In genomic region chr8:26903289-26903688, GRCm38 (mm10) we compare ENCODE assay signal across 25 mouse cellular contexts.
"Had no signal": no experiment of that assay in that cellular context is flagged by ENCODE, and none has a peak within 500 bp of the region (broad histone marks: within the 10 kb centered on the region; RNA-seq: fewer than 3 reads in every experiment).

No protein-coding gene starts in this region.

- H3K9me3 ChIP-seq: heart, embryonic 10.5 days; heart, embryonic 12.5 days; heart, embryonic 15.5 days; hindbrain, embryonic 13.5 days; hindbrain, embryonic 15.5 days; kidney, embryonic 15.5 days; limb, embryonic 13.5 days; limb, embryonic 15.5 days had no signal

- H3K4me3 ChIP-seq: heart, embryonic 10.5 days; heart, embryonic 12.5 days; heart, embryonic 15.5 days; hindbrain, embryonic 13.5 days; hindbrain, embryonic 15.5 days; kidney, embryonic 15.5 days; limb, embryonic 13.5 days; limb, embryonic 15.5 days had no signal

- H3K9ac ChIP-seq: forebrain, postnatal 0 days; heart, embryonic 12.5 days; heart, embryonic 15.5 days; hindbrain, embryonic 13.5 days; hindbrain, embryonic 15.5 days; kidney, embryonic 15.5 days; limb, embryonic 13.5 days; limb, embryonic 15.5 days had no signal

- H3K27me3 ChIP-seq: heart, embryonic 15.5 days; hindbrain, embryonic 13.5 days; hindbrain, embryonic 15.5 days; kidney, embryonic 15.5 days had no signal

- H3K4me2 ChIP-seq: heart, embryonic 12.5 days; heart, embryonic 15.5 days; hindbrain, embryonic 13.5 days; hindbrain, embryonic 15.5 days; kidney, embryonic 15.5 days; limb, embryonic 13.5 days; limb, embryonic 15.5 days had no signal

- H3K36me3 ChIP-seq: heart, embryonic 10.5 days; heart, embryonic 12.5 days; heart, embryonic 15.5 days; hindbrain, embryonic 13.5 days; hindbrain, embryonic 15.5 days; kidney, embryonic 15.5 days; limb, embryonic 13.5 days; limb, embryonic 15.5 days had no signal

- DNase-seq: forebrain, postnatal 0 days; gastrocnemius, postnatal 14 days; gastrocnemius, postnatal 36 days; heart, adult 18-20 months; heart, postnatal 14 days; heart, postnatal 36 days; kidney, adult 11 months; kidney, adult 2 months; kidney, adult 9 months; kidney, postnatal 14 days; kidney, postnatal 36 days; layer of hippocampus, adult 9-11 months; layer of hippocampus, postnatal 36 days; left cerebral cortex, postnatal 4 days had no signal

- ATAC-seq: forebrain, postnatal 0 days; hindbrain, postnatal 0 days; intestine, embryonic 16.5 days had no signal

- H3K4me1 ChIP-seq: hindbrain, embryonic 13.5 days; hindbrain, embryonic 15.5 days had no signal

- H3K27ac ChIP-seq: heart, embryonic 10.5 days; heart, embryonic 15.5 days; hindbrain, embryonic 13.5 days; hindbrain, embryonic 15.5 days; hindbrain, postnatal 0 days; kidney, embryonic 15.5 days; kidney, postnatal 0 days; limb, embryonic 13.5 days; limb, embryonic 15.5 days had no signal
